Mouse (Mus musculus) erythroblast, embryonic 14.5 days (primary cell): ENCODE measurements around the gene Eif2d.

Source experiments
- GATA1 ChIP-seq: IDR thresholded peaks from 2 replicates; pipeline ENCODE4 v1.6.1; 2012; ENCODE audit warnings: low read length, inconsistent platforms, mixed read lengths
- TAL1 ChIP-seq: IDR thresholded peaks from 3 replicates; pipeline ENCODE4 v1.6.1; 2012; ENCODE audit warnings: low read length, inconsistent platforms, mixed read lengths

GRCm38 (mm10) chr1:131201391-131201790, 48.4 kb downstream of the Eif2d start:
- TF ChIP-seq TAL1 (no peak), GATA1 (no peak)
